ENCODE assay signal across 8 mouse cellular contexts in the genomic region with DNA sequence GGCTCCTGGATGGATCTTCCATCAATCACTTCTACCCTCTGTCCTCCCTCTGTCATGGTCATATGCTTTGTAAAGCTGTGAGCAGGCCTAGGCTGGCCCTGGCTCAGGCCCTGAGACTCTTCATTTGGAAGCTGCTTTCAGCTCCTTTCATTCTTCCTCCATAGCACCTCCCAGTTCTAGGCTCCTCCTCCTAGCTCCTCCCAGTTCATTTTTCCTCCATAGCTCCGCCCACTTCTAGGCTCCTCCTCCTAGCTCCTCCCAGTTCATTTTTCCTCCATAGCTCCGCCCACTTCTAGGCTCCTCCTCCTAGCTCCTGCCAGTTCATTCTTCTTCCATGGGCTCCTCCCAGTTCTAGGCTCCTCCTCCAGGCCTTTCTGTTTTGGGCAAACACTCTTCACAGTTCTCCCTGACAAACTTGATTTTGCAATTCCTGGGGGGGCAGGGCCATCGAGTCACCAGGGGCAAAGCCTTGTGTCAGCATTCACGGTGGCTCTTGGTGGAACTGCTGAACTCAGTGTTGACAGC.
DNase-seq lines count a peak whose midpoint lies in the region; ATAC-seq lines count a peak whose summit lies in the region.

No protein-coding gene starts in this region.

- H3K9ac ChIP-seq in liver, embryonic 16.5 days (ENCODE audit: low read depth, low read length), result no peak overlapping the region
- no peak overlapping the region for H3K9ac ChIP-seq in forebrain, embryonic 14.5 days (ENCODE audit: low read length)

- no peaks in the 10 kb centered on the region for H3K4me1 ChIP-seq in liver, embryonic 16.5 days (ENCODE audit: control insufficient read depth, low read depth, low read length)
- peaks cover 16% of the 10 kb centered on the region for H3K4me1 ChIP-seq in forebrain, embryonic 14.5 days (ENCODE audit: control insufficient read depth, insufficient read depth, low read length)

- H3K9me3 ChIP-seq in liver, embryonic 16.5 days (replicated peaks; ENCODE audit: control insufficient read depth, low read length), result no peaks in the 10 kb centered on the region
- H3K9me3 ChIP-seq in forebrain, embryonic 14.5 days (replicated peaks; ENCODE audit: control insufficient read depth, low read length), result no peaks in the 10 kb centered on the region

- no peak overlapping the region for H3K27ac ChIP-seq in liver, embryonic 16.5 days (ENCODE audit: low read length)
- no peak overlapping the region for H3K27ac ChIP-seq in forebrain, embryonic 14.5 days (ENCODE audit: low read depth, low read length)

- no peak overlapping the region for H3K4me3 ChIP-seq in liver, embryonic 16.5 days (ENCODE audit: low read depth, low read length)
- no peak overlapping the region for H3K4me3 ChIP-seq in forebrain, embryonic 14.5 days (ENCODE audit: low read depth, low read length)

- ATAC-seq in CD4-positive, CD25-positive, alpha-beta regulatory T cell, adult 4 months, result peak; percentile 47
- peak; percentile 62; the same call in 1 of the 2 replicates for ATAC-seq in erythroid progenitor cell, adult 5-6 weeks (replicated peaks; ENCODE audit: low FRiP score, poor library complexity, severe bottlenecking)
- ATAC-seq in liver, embryonic 16.5 days (ENCODE audit: low read depth), result peak; percentile 56
- no peak for ATAC-seq in forebrain, embryonic 14.5 days

- no peaks in the 10 kb centered on the region for H3K36me3 ChIP-seq in liver, embryonic 16.5 days (ENCODE audit: control insufficient read depth, insufficient read depth)
- peaks cover 15% of the 10 kb centered on the region; the same call in 1 of the 2 replicates for H3K36me3 ChIP-seq in forebrain, embryonic 14.5 days (ENCODE audit: control insufficient read depth, insufficient read depth, low read length)

- H3K4me2 ChIP-seq in liver, embryonic 16.5 days (ENCODE audit: low read depth, low read length), result no peak overlapping the region
- H3K4me2 ChIP-seq in forebrain, embryonic 14.5 days (ENCODE audit: low read length), result no peak overlapping the region

- peak; percentile 40 for DNase-seq in gastrocnemius, postnatal 25 days
- DNase-seq in gastrocnemius, postnatal 4 days (ENCODE audit: low spot score in 2 of 2), result no peak
- no peak for DNase-seq in cerebellum, adult 8-10 months
- DNase-seq in forebrain, embryonic 14.5 days (ENCODE audit: low spot score), result no peak
- no peak for DNase-seq in cerebellum, adult 9-10 months

- 22% methylated on average over 4 of the region's 4 CpGs for WGBS in liver, embryonic 16.5 days (ENCODE audit: insufficient replicate concordance)
- 56% methylated on average over 4 of the region's 4 CpGs for WGBS in forebrain, embryonic 14.5 days

- no peaks in the 10 kb centered on the region for H3K27me3 ChIP-seq in liver, embryonic 16.5 days (ENCODE audit: control insufficient read depth, insufficient read depth, low read depth, low read length)
- H3K27me3 ChIP-seq in forebrain, embryonic 14.5 days (replicated peaks; ENCODE audit: control insufficient read depth, insufficient read depth, low read length), result no peaks in the 10 kb centered on the region
